Mouse (Mus musculus): ENCODE measurements around the gene Gm45194. TPM values are rescaled to one million over a fixed set of nuclear protein-coding genes. Genes with fewer than 3 reads are reported as not detected.
A peak's percentile ranks its signal among the peaks of the same experiment; 100 is the strongest.

The Gm45194 gene
- total RNA-seq (2021), result not detected
- long read RNA-seq, experiment 1, result 0 reads
- long read RNA-seq, experiment 2, result 0 reads

GRCm38 (mm10) chrX:111891089-111891488 lies at the start of gene Gm45194:
Gene Gm45194 (plus strand): TSS chrX:111891389.
- no peak for DNase-seq

- no peak for DNase-seq
Observed at GRCm38 (mm10) chrX:111855878-111856277, 35.3 kb upstream of the Gm45194 start.

- no peak for DNase-seq
Observed at GRCm38 (mm10) chrX:111881251-111881650, 9.9 kb upstream of the Gm45194 start.

- no peak for DNase-seq
Observed at GRCm38 (mm10) chrX:111894321-111895050, 3.3 kb downstream of the Gm45194 start.

- DNase-seq, result no peak
Observed at GRCm38 (mm10) chrX:111895084-111895779, 4.0 kb downstream of the Gm45194 start.

GRCm38 (mm10) chrX:111917422-111917821 lies 26.2 kb downstream of the Gm45194 start:
- DNase-seq, result no peak

- no peak for DNase-seq
Observed at GRCm38 (mm10) chrX:111960909-111961308, 69.7 kb downstream of the Gm45194 start.

- no peak for DNase-seq
Observed at GRCm38 (mm10) chrX:111999661-112000060, 108.5 kb downstream of the Gm45194 start.

GRCm38 (mm10) chrX:112010707-112011106 lies 119.5 kb downstream of the Gm45194 start, which contains the start of gene Tex16:
Gene Tex16 (plus strand): TSS chrX:112011007.
- DNase-seq, result no peak

GRCm38 (mm10) chrX:112238749-112239148 lies 347.6 kb downstream of the Gm45194 start, which contains the start of gene 4933403O08Rik:
Gene 4933403O08Rik (plus strand): TSS chrX:112239049.
- no peak for DNase-seq

- no peak for DNase-seq
Observed at GRCm38 (mm10) chrX:112242916-112243315, 351.7 kb downstream of the Gm45194 start.

- peak in 1 of 2 experiments; percentile 5 for DNase-seq
Observed at GRCm38 (mm10) chrX:112255513-112255912, 364.3 kb downstream of the Gm45194 start.

- DNase-seq, result no peak
Observed at GRCm38 (mm10) chrX:112273550-112273949, 382.4 kb downstream of the Gm45194 start.

Other genes starting within 250 kb of the Gm45194 start
- gene Hdx, start 194.3 kb upstream of the Gm45194 start, total RNA-seq (2021), result under 1 TPM; 0.07 to 0.08 TPM
- gene Tex16, start 119.6 kb downstream of the Gm45194 start, total RNA-seq (2021), result not detected

All from heart, adult 18-20 months (tissue).